Mouse (Mus musculus): Measurements from ENCODE around the gene Fam169b. TPM values are rescaled to one million over a fixed set of nuclear protein-coding genes. Genes with fewer than 3 reads are reported as not detected.

Gene Fam169b
- polyA plus RNA-seq, 1 experiment: 1.1 TPM

GRCm38 (mm10) chr7:68365711-68366110 is 92.1 kb downstream of the Fam169b start:
- H3K4me3 ChIP-seq (ENCODE audit: insufficient read depth, low read length): no peak overlapping the region
- no peaks in the 10 kb centered on the region for H3K4me1 ChIP-seq (ENCODE audit: control insufficient read depth, insufficient read depth, low read length)
- TF ChIP-seq POLR2A (IDR thresholded peaks at IDR 0.05; ENCODE audit: low read depth, low read length) (no peak), CTCF (IDR thresholded peaks at IDR 0.05; ENCODE audit: borderline replicate concordance, insufficient read depth, low read length) (no peak)
- no peak overlapping the region for H3K27ac ChIP-seq (ENCODE audit: insufficient read depth, low read length)

- TF ChIP-seq POLR2A (IDR thresholded peaks at IDR 0.05; ENCODE audit: low read depth, low read length) (no peak), CTCF (IDR thresholded peaks at IDR 0.05; ENCODE audit: borderline replicate concordance, insufficient read depth, low read length) (no peak)
- Histone ChIP-seq H3K4me1 (ENCODE audit: control insufficient read depth, insufficient read depth, low read length) (no peaks in the 10 kb centered on the region), H3K4me3 (ENCODE audit: insufficient read depth, low read length) (no peak overlapping the region), H3K27ac (ENCODE audit: insufficient read depth, low read length) (no peak overlapping the region)
Measured at GRCm38 (mm10) chr7:68368948-68369347, 95.3 kb downstream of the Fam169b start.

GRCm38 (mm10) chr7:68369694-68370093 is 96.1 kb downstream of the Fam169b start:
- peak; percentile 95 for TF ChIP-seq CTCF (IDR thresholded peaks at IDR 0.05; ENCODE audit: borderline replicate concordance, insufficient read depth, low read length)
- no peak for TF ChIP-seq POLR2A (IDR thresholded peaks at IDR 0.05; ENCODE audit: low read depth, low read length)
- Histone ChIP-seq H3K4me3 (ENCODE audit: insufficient read depth, low read length) (no peak overlapping the region), H3K27ac (ENCODE audit: insufficient read depth, low read length) (no peak overlapping the region), H3K4me1 (ENCODE audit: control insufficient read depth, insufficient read depth, low read length) (no peaks in the 10 kb centered on the region)

GRCm38 (mm10) chr7:68374109-68374857 is 100.6 kb downstream of the Fam169b start:
- H3K4me1 ChIP-seq (ENCODE audit: control insufficient read depth, insufficient read depth, low read length): no peaks in the 10 kb centered on the region
- TF ChIP-seq POLR2A (IDR thresholded peaks at IDR 0.05; ENCODE audit: low read depth, low read length): no peak
- TF ChIP-seq CTCF (IDR thresholded peaks at IDR 0.05; ENCODE audit: borderline replicate concordance, insufficient read depth, low read length): peak; percentile 95
- H3K4me3 ChIP-seq (ENCODE audit: insufficient read depth, low read length): no peak overlapping the region
- no peak overlapping the region for H3K27ac ChIP-seq (ENCODE audit: insufficient read depth, low read length)

- Histone ChIP-seq H3K4me1 (ENCODE audit: control insufficient read depth, insufficient read depth, low read length) (no peaks in the 10 kb centered on the region), H3K27ac (ENCODE audit: insufficient read depth, low read length) (no peak overlapping the region), H3K4me3 (ENCODE audit: insufficient read depth, low read length) (no peak overlapping the region)
- TF ChIP-seq CTCF (IDR thresholded peaks at IDR 0.05; ENCODE audit: borderline replicate concordance, insufficient read depth, low read length) (no peak), POLR2A (IDR thresholded peaks at IDR 0.05; ENCODE audit: low read depth, low read length) (no peak)
Measured at GRCm38 (mm10) chr7:68382187-68382586, 108.5 kb downstream of the Fam169b start.

GRCm38 (mm10) chr7:68386767-68387166 is 113.1 kb downstream of the Fam169b start:
- H3K4me3 ChIP-seq (ENCODE audit: insufficient read depth, low read length): no peak overlapping the region
- TF ChIP-seq POLR2A (IDR thresholded peaks at IDR 0.05; ENCODE audit: low read depth, low read length) (no peak), CTCF (IDR thresholded peaks at IDR 0.05; ENCODE audit: borderline replicate concordance, insufficient read depth, low read length) (no peak)
- H3K4me1 ChIP-seq (ENCODE audit: control insufficient read depth, insufficient read depth, low read length): no peaks in the 10 kb centered on the region
- no peak overlapping the region for H3K27ac ChIP-seq (ENCODE audit: insufficient read depth, low read length)

DNA sequence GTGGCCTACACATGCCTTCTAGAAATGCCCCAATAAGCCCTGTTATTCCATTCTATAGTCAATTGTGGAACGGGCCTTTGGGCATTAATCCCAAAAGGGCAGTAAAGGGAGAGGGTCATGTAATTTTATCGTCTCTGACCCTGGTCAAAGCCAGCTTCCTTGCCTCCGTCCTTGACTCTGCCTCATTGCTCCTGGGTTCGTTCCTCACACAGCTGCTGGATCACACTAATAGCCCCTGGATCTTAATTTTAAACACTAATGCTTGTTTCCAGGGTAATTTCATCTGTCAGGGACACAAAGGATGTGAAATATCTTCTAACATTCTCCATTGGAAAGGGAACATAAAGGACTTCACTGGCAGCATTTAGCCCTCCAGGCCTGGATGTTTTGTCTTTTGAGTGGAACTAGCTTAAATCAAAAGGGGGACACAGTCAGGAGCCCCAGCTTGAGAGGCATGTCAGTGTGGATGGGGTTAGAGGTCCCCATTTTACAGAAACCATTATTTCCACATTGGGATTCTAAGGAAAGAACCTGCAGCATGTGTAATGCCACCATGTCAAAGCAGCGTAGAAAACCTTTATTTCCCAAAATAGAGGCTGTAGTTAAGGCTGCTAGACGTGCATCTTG is 122.2 kb downstream of the Fam169b start:
- TF ChIP-seq CTCF (IDR thresholded peaks at IDR 0.05; ENCODE audit: borderline replicate concordance, insufficient read depth, low read length): no peak
- TF ChIP-seq POLR2A (IDR thresholded peaks at IDR 0.05; ENCODE audit: low read depth, low read length): no peak
- Histone ChIP-seq H3K4me3 (ENCODE audit: insufficient read depth, low read length) (no peak overlapping the region), H3K27ac (ENCODE audit: insufficient read depth, low read length) (no peak overlapping the region), H3K4me1 (ENCODE audit: control insufficient read depth, insufficient read depth, low read length) (no peaks in the 10 kb centered on the region)

GRCm38 (mm10) chr7:68400516-68400915 is 126.9 kb downstream of the Fam169b start:
- H3K4me1 ChIP-seq (ENCODE audit: control insufficient read depth, insufficient read depth, low read length): no peaks in the 10 kb centered on the region
- H3K27ac ChIP-seq (ENCODE audit: insufficient read depth, low read length): no peak overlapping the region
- TF ChIP-seq POLR2A (IDR thresholded peaks at IDR 0.05; ENCODE audit: low read depth, low read length) (no peak), CTCF (IDR thresholded peaks at IDR 0.05; ENCODE audit: borderline replicate concordance, insufficient read depth, low read length) (no peak)
- H3K4me3 ChIP-seq (ENCODE audit: insufficient read depth, low read length): no peak overlapping the region

DNA sequence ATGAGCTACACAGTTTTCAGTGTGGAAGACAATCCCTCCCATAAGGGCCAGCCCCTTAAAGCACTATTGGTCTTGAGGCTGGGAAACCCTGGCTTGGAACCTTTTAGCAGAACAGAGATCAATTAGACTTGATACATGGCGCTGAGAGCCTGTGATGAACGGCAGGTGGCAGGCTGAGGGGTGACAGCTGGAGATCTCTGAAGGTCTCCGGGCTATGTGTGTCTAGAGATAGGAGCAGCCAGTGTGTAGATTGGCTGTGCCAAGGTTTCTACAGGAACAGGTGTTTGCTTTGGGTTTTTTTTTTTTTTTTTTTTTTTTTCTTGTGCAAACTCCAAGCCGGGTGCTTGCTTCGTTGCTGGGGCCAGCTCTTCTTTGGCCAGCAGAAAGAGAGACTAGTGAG is 135.0 kb downstream of the Fam169b start:
- Histone ChIP-seq H3K27ac (ENCODE audit: insufficient read depth, low read length) (no peak overlapping the region), H3K4me3 (ENCODE audit: insufficient read depth, low read length) (no peak overlapping the region), H3K4me1 (ENCODE audit: control insufficient read depth, insufficient read depth, low read length) (no peaks in the 10 kb centered on the region)
- TF ChIP-seq CTCF (IDR thresholded peaks at IDR 0.05; ENCODE audit: borderline replicate concordance, insufficient read depth, low read length) (no peak), POLR2A (IDR thresholded peaks at IDR 0.05; ENCODE audit: low read depth, low read length) (no peak)

Other genes starting within 250 kb of the Fam169b start
- 1.8 and 2.2 TPM in 2 replicates for gene Pgpep1l, start 9.6 kb upstream of the Fam169b start, polyA plus RNA-seq (2011; ENCODE audit: insufficient read length, low read depth, missing spikeins)